Mouse (Mus musculus) myocyte (in vitro differentiated cells): ENCODE results near the gene Nalcn.

Experiments used
- CEBPB ChIP-seq: IDR thresholded peaks from 2 replicates; pipeline ENCODE4 v1.6.1; 2011; ENCODE audit warnings: mild to moderate bottlenecking, moderate library complexity; ENCODE audit not compliant: poor library complexity, insufficient read depth, severe bottlenecking
- E2F4 ChIP-seq: IDR thresholded peaks from one replicate; pipeline ENCODE4 v1.6.1; 2011; ENCODE audit warnings: mild to moderate bottlenecking, control low read depth, moderate library complexity; ENCODE audit not compliant: insufficient read depth
- MAX ChIP-seq: IDR thresholded peaks from one replicate; pipeline ENCODE4 v1.6.1; 2011; ENCODE audit warnings: low read depth, mild to moderate bottlenecking, control low read depth
- MYOD1 ChIP-seq, 3 experiments: IDR thresholded peaks; one replicate each; pipeline ENCODE4 v1.6.1; 2011; ENCODE audit warnings: control low read depth in 2 of 3, low read depth in 2 of 3, mild to moderate bottlenecking in 2 of 3, moderate library complexity in 1 of 3; ENCODE audit not compliant: insufficient read length in 2 of 3, control insufficient read depth in 1 of 3
- POLR2A ChIP-seq: IDR thresholded peaks from one replicate; pipeline ENCODE4 v1.6.1; 2011; ENCODE audit warnings: low read depth, mild to moderate bottlenecking, control low read depth, moderate library complexity; ENCODE audit not compliant: insufficient read length
- USF1 ChIP-seq: IDR thresholded peaks from one replicate; pipeline ENCODE4 v1.6.1; 2011; ENCODE audit warnings: low read depth, mild to moderate bottlenecking, control low read depth, moderate library complexity

DNA sequence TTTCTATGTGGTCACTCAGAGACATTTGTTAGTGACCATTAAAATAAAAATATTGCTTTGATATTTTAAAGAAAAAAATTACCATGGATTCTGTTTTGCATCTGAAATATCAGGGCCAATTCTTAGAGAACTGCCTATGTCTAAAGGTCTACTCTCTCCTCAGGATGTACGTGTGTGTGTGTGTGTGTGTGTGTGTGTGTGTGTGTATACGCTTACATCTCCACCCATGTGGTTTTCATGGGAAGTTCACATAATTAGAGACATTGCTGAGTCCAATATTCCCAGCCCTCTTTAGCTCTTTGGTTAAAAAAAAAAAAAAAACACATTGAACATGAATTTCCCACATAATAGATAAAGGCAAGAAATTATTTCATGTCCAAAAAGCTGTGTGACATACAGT is 114.0 kb downstream of the Nalcn start:
- TF ChIP-seq MAX (no peak), USF1 (no peak), POLR2A (no peak), MYOD1 (IDR thresholded peaks at IDR 0.05; ENCODE audit: control insufficient read depth in 1 of 3, insufficient read length in 2 of 3, low read depth in 2 of 3) (no peak), E2F4 (no peak), CEBPB (no peak)
